In the genomic region with DNA sequence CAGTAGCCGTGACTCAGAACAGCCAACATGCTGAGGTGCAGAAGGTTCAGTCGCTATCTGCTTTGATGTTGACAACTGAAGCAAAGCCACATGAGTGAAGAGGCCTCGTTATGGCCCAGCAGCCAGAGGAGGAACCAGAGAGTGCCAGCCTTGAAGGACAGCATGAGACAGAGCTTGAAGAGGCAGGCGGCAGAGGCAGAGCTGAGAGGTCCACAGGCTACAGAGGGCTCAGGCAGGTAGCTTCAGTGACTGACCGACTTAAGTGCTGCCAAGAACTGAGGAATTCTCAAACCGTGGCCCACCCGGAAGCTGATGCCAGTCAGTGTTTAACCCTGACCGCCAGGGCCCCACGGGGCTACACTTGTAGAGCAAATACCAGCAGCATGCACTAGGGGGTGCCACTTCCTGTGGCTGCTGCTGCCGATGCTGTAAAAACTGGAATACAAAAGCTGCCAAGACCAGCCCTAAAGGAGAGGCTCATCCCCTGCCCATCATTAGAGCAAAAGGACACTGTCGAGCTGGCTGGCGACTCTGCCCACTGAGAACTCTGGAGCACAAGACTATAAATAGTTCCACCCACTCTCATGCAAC, we compare ENCODE assay signal across 9 mouse cellular contexts. TPM values are rescaled to one million over a fixed set of nuclear protein-coding genes. Genes with fewer than 3 reads are reported as not detected.
A peak's percentile ranks its signal among the peaks of the same experiment; 100 is the strongest.
DNase-seq lines count a peak whose midpoint lies in the region; ATAC-seq and TF ChIP-seq lines count a peak whose summit lies in the region.
"Had no signal": no experiment of that assay in that cellular context is flagged by ENCODE, and none has a peak within 500 bp of the region (broad histone marks: within the 10 kb centered on the region; RNA-seq: fewer than 3 reads in every experiment).

No protein-coding gene starts in this region.

- H3K27me3 ChIP-seq in MEL (ENCODE audit: control insufficient read depth in 1 of 2, insufficient read depth in 2 of 2, low read length in 2 of 2): no peaks in the 10 kb centered on the region
- H3K27me3 ChIP-seq in lung, embryonic 14.5 days (ENCODE audit: insufficient read depth, low read length): no peaks in the 10 kb centered on the region
- H3K27me3 ChIP-seq in spleen, adult 2 months (ENCODE audit: control insufficient read depth, insufficient read depth, low read length): no peaks in the 10 kb centered on the region
- H3K27me3 ChIP-seq: liver, embryonic 15.5 days had no signal

- H3K36me3 ChIP-seq in MEL (ENCODE audit: control insufficient read depth in 1 of 2, insufficient read depth in 2 of 2, low read length in 2 of 2): no peaks in the 10 kb centered on the region
- no peaks in the 10 kb centered on the region for H3K36me3 ChIP-seq in lung, embryonic 14.5 days (ENCODE audit: insufficient read depth)
- H3K36me3 ChIP-seq in spleen, adult 2 months (ENCODE audit: control insufficient read depth, insufficient read depth, low read length): no peaks in the 10 kb centered on the region
- H3K36me3 ChIP-seq: liver, embryonic 15.5 days had no signal

- H3K9me3 ChIP-seq in MEL (replicated peaks; ENCODE audit: insufficient read depth, low read length): no peaks in the 10 kb centered on the region
- H3K9me3 ChIP-seq in lung, embryonic 14.5 days (ENCODE audit: low read depth, low read length): peaks cover 8% of the 10 kb centered on the region; the same call in 1 of the 2 replicates
- H3K9me3 ChIP-seq: liver, embryonic 15.5 days had no signal

- H3K79me2 ChIP-seq in MEL (ENCODE audit: control insufficient read depth, insufficient read depth, low read length, poor library complexity): no peaks in the 10 kb centered on the region

- 46% methylated on average over 12 of the region's 12 CpGs for WGBS in lung, embryonic 14.5 days
- whole genome bisulfite sequencing in spleen, adult 2 months: 25% methylated on average over 12 of the region's 12 CpGs

- H3K4me2 ChIP-seq in lung, embryonic 14.5 days: no peak overlapping the region
- H3K4me2 ChIP-seq: liver, embryonic 15.5 days had no signal

- intact Hi-C loops in left cerebral cortex, adult 2 months (cut with DNase I): loop anchor here (1.0 kb wide), 2 partner anchors 72 to 327 kb away; no protein-coding TSS in a partner anchor
- intact Hi-C loops in heart, postnatal 14 days (cut with DNase I): loop anchor here (1.0 to 2.0 kb wide), 2 partner anchors 70 to 163 kb away; no protein-coding TSS in a partner anchor

- peak; percentile 87 for TF ChIP-seq CTCF in left cerebral cortex, adult 2 months (IDR thresholded peaks at IDR 0.05)
- peak; percentile 23 to 41 (median 36) for TF ChIP-seq CTCF in MEL (IDR thresholded peaks at IDR 0.05 in 2 of 3, conservative IDR thresholded peaks at IDR 0.05 in 1 of 3; ENCODE audit: control insufficient read depth in 1 of 3, insufficient read depth in 1 of 3, low read depth in 2 of 3, low read length in 3 of 3, poor library complexity in 1 of 3, severe bottlenecking in 1 of 3)
- TF ChIP-seq CTCF in brain, embryonic 14.5 days (IDR thresholded peaks at IDR 0.05; ENCODE audit: borderline replicate concordance, extremely low read depth, insufficient read depth, insufficient read length): peak; percentile 58; the same call in 1 of the 2 replicates
- peak; percentile 84 for TF ChIP-seq CTCF in lung, embryonic 14.5 days (IDR thresholded peaks at IDR 0.05; ENCODE audit: low read depth)
- TF ChIP-seq CTCF in spleen, adult 2 months (IDR thresholded peaks at IDR 0.05; ENCODE audit: extremely low read depth, insufficient read depth, insufficient read length, insufficient replicate concordance): peak; percentile 71; the same call in 1 of the 2 replicates

- peak; percentile 39 to 64 for DNase-seq in left cerebral cortex, adult 2 months (ENCODE audit: extremely low spot score in 1 of 2, low spot score in 2 of 2)
- DNase-seq in left cerebral cortex, adult 8-10 months (ENCODE audit: low spot score in 2 of 2): no peak
- no peak for DNase-seq in MEL (ENCODE audit: low read depth, low spot score)
- no peak for DNase-seq in brain, embryonic 14.5 days (ENCODE audit: low read depth)
- peak; percentile 62 to 81 for DNase-seq in heart, postnatal 14 days
- DNase-seq in lung, embryonic 14.5 days: peak; percentile 79
- peak; percentile 32 to 63 for DNase-seq in spleen, adult 2 months (ENCODE audit: low read depth in 1 of 2, low spot score in 2 of 2)

- peak; percentile 41; the same call in 1 of the 2 replicates for ATAC-seq in lung, embryonic 14.5 days (ENCODE audit: insufficient read depth)

- no peak for TF ChIP-seq POLR2A in MEL (IDR thresholded peaks at IDR 0.05; ENCODE audit: control insufficient read depth in 1 of 2, insufficient read depth in 1 of 2, low read depth in 1 of 2, low read length in 2 of 2, poor library complexity in 1 of 2)
- TF ChIP-seq POLR2A in brain, embryonic 14.5 days (IDR thresholded peaks at IDR 0.05; ENCODE audit: borderline replicate concordance, extremely low read depth, insufficient read depth, insufficient read length, poor library complexity, severe bottlenecking): no peak
- no peak for TF ChIP-seq POLR2A in spleen, adult 2 months (IDR thresholded peaks at IDR 0.05; ENCODE audit: low read depth, low read length)

- TF ChIP-seq RAD21 in MEL (IDR thresholded peaks at IDR 0.05; ENCODE audit: low read depth, low read length): peak; percentile 3

- no peak for TF ChIP-seq EP300 in MEL (IDR thresholded peaks at IDR 0.05; ENCODE audit: low read depth in 1 of 2, low read length in 2 of 2)

- no peak overlapping the region for H3K27ac ChIP-seq in left cerebral cortex, adult 2 months
- no peak overlapping the region for H3K27ac ChIP-seq in MEL (ENCODE audit: control insufficient read depth, low read depth, low read length)
- H3K27ac ChIP-seq in lung, embryonic 14.5 days (ENCODE audit: low read depth): no peak overlapping the region
- H3K27ac ChIP-seq in spleen, adult 2 months (ENCODE audit: insufficient read depth, low read length): peak overlapping the region; percentile 19; the same call in 1 of the 2 replicates
- H3K27ac ChIP-seq: liver, embryonic 15.5 days had no signal

- H3K9ac ChIP-seq in MEL (ENCODE audit: control insufficient read depth, low read depth, low read length, poor library complexity, severe bottlenecking): no peak overlapping the region
- H3K9ac ChIP-seq in lung, embryonic 14.5 days: no peak overlapping the region
- H3K9ac ChIP-seq: liver, embryonic 15.5 days had no signal

- H3K4me1 ChIP-seq in MEL (ENCODE audit: control insufficient read depth in 1 of 2, insufficient read depth in 2 of 2, low read length in 2 of 2): no peaks in the 10 kb centered on the region
- H3K4me1 ChIP-seq in lung, embryonic 14.5 days (ENCODE audit: insufficient read depth): no peaks in the 10 kb centered on the region
- H3K4me1 ChIP-seq in spleen, adult 2 months (ENCODE audit: control insufficient read depth, insufficient read depth, insufficient read length): peaks cover 4% of the 10 kb centered on the region; the same call in 1 of the 2 replicates
- H3K4me1 ChIP-seq: liver, embryonic 15.5 days had no signal

- no peak overlapping the region for H3K4me3 ChIP-seq in left cerebral cortex, adult 2 months
- H3K4me3 ChIP-seq in MEL (ENCODE audit: control insufficient read depth in 1 of 2, insufficient read depth in 1 of 2, low read depth in 2 of 2, low read length in 2 of 2): no peak overlapping the region
- H3K4me3 ChIP-seq in lung, embryonic 14.5 days (ENCODE audit: low read depth, low read length): no peak overlapping the region
- H3K4me3 ChIP-seq in spleen, adult 2 months (ENCODE audit: extremely low read depth, insufficient read depth, insufficient read length): peak overlapping the region; percentile 1; the same call in 1 of the 2 replicates
- H3K4me3 ChIP-seq: erythroblast, embryonic 14.5 days; liver, embryonic 15.5 days had no signal

TF ChIP-seq in MEL, 35 proteins besides CTCF, POLR2A, EP300 and RAD21:
- TF ChIP-seq RCOR1 (IDR thresholded peaks at IDR 0.05; ENCODE audit: low read depth, low read length) (no peak), ZC3H11A (IDR thresholded peaks at IDR 0.05; ENCODE audit: low read depth, low read length) (0 out of 2 replicates have a peak, but pooled peaks have one; percentile 2), E2F4 (IDR thresholded peaks at IDR 0.05; ENCODE audit: borderline replicate concordance, low read depth, low read length) (no peak)

RNA-seq across cellular contexts. Expression of a gene that starts 59.1 kb away (rescaled TPM):
- 1 to 10 TPM in 1 of 2 experiments, not detected in 1; 1.0 TPM for total RNA-seq in left cerebral cortex, adult 2 months (2021)
- under 1 TPM; 0.28 to 0.70 (median 0.60) TPM for total RNA-seq in left cerebral cortex, adult 8-10 months (2022)
- not detected in 2 replicates for total RNA-seq in MEL (2012; rRNA removed)
- not detected for polyA plus RNA-seq in MEL (2012; ENCODE audit: insufficient read depth in 1 of 2, insufficient read length in 2 of 2, low read depth in 1 of 2, low replicate concordance in 2 of 2, missing spikeins in 1 of 2)
- polyA plus RNA-seq in brain, embryonic 14.5 days (2012; rRNA removed): 7.7 and 8.4 TPM in 2 replicates
- total RNA-seq in heart, postnatal 14 days (2021): under 1 TPM; 0.39 to 0.60 TPM
- polyA plus RNA-seq in lung, embryonic 14.5 days (2014; fragmentation: Nextera tagmentation; extraction: Ambion mirVana): 7.4 and 9.3 TPM in 2 replicates
- 0.54 and 0.93 TPM in 2 replicates for polyA plus RNA-seq in spleen, adult 2 months (2012; rRNA removed)
- polyA plus RNA-seq: erythroblast, embryonic 14.5 days had no signal

Comparison
In these comparisons a context has a peak if more than half of its experiments do, and no peak if none do; other contexts are left out.
1. DNase-seq: peak in left cerebral cortex, adult 2 months (2 of 2), heart, postnatal 14 days (2 of 2), lung, embryonic 14.5 days (single experiment) and spleen, adult 2 months (2 of 2); none in left cerebral cortex, adult 8-10 months (0 of 2), MEL (single experiment) and brain, embryonic 14.5 days (single experiment).
2. CTCF ChIP-seq: peak in every context shown above with its lines; median percentile 87 in left cerebral cortex, adult 2 months; 84 in lung, embryonic 14.5 days; 71 in spleen, adult 2 months; 58 in brain, embryonic 14.5 days; 36 in MEL.